Mouse (Mus musculus) bone marrow macrophage, adult 2 months (primary cell): ENCODE results near the gene Msi2.

ENCODE experiments used
- CTCF ChIP-seq: IDR thresholded peaks from 2 replicates; pipeline ENCODE4 v1.5.1; 2012; ENCODE audit warnings: low read depth, mild to moderate bottlenecking, low read length, moderate library complexity
- POLR2A ChIP-seq: IDR thresholded peaks from 2 replicates; pipeline ENCODE4 v1.6.1; 2012; ENCODE audit warnings: mild to moderate bottlenecking, low read depth, low read length, borderline replicate concordance

GRCm38 (mm10) chr11:88559365-88559970 is 158.8 kb downstream of the Msi2 start:
- TF ChIP-seq CTCF (no peak), POLR2A (no peak)
